Mouse (Mus musculus): ENCODE data around the gene Nsmce4a. TPM values are rescaled to one million over a fixed set of nuclear protein-coding genes. Genes with fewer than 3 reads are reported as not detected.
"Not testable (repeated sequence)": the region's sequence is repeated elsewhere in the genome, so short reads cannot be mapped to it uniquely, and the experiment has no call there.

The Nsmce4a gene
- polyA plus RNA-seq, 1 experiment from 2014 or later = 160 TPM

- H3K4me1 ChIP-seq (ENCODE audit: control insufficient read depth in 2 of 2, insufficient read depth in 2 of 2, low read length in 2 of 2) = peaks cover 7 to 14% of the 10 kb centered on the region in 2 experiments; a peak in 2 of 4 replicates
- 91% methylated on average over 8 of the region's 11 CpGs for WGBS
- not testable (repeated sequence) for ATAC-seq (ENCODE audit: insufficient number of reproducible peaks, insufficient read depth, low FRiP score, low read depth); H3K4me2 ChIP-seq (ENCODE audit: low read length); H3K9me3 ChIP-seq (ENCODE audit: control insufficient read depth, low read length); H3K9ac ChIP-seq (ENCODE audit: low read length); H3K36me3 ChIP-seq (ENCODE audit: control insufficient read depth, insufficient read depth, low read length); H3K4me3 ChIP-seq (ENCODE audit: control insufficient read depth in 1 of 2, insufficient read depth in 1 of 2, low read depth in 1 of 2, low read length in 2 of 2); H3K27ac ChIP-seq (replicated peaks in 1 of 2; ENCODE audit: control insufficient read depth in 1 of 2, insufficient read depth in 1 of 2, low read depth in 2 of 2, low read length in 2 of 2); H3K27me3 ChIP-seq (ENCODE audit: control insufficient read depth, insufficient read depth, low read length)
Observed at GRCm38 (mm10) chr7:130593375-130594239, 20.7 kb upstream of the Nsmce4a start.

GRCm38 (mm10) chr7:130592975-130593374 lies 20.1 kb upstream of the Nsmce4a start:
- H3K9me3 ChIP-seq (ENCODE audit: control insufficient read depth, low read length); ATAC-seq (ENCODE audit: insufficient number of reproducible peaks, insufficient read depth, low FRiP score, low read depth); H3K9ac ChIP-seq (ENCODE audit: low read length); H3K4me3 ChIP-seq (ENCODE audit: control insufficient read depth in 1 of 2, insufficient read depth in 1 of 2, low read depth in 1 of 2, low read length in 2 of 2); H3K27me3 ChIP-seq (ENCODE audit: control insufficient read depth, insufficient read depth, low read length); H3K36me3 ChIP-seq (ENCODE audit: control insufficient read depth, insufficient read depth, low read length); H3K27ac ChIP-seq (replicated peaks in 1 of 2; ENCODE audit: control insufficient read depth in 1 of 2, insufficient read depth in 1 of 2, low read depth in 2 of 2, low read length in 2 of 2); H3K4me2 ChIP-seq (ENCODE audit: low read length): not testable (repeated sequence)
- H3K4me1 ChIP-seq (ENCODE audit: control insufficient read depth in 2 of 2, insufficient read depth in 2 of 2, low read length in 2 of 2) = peaks cover 7 to 14% of the 10 kb centered on the region in 2 experiments; a peak in 2 of 4 replicates
- WGBS = no CpG with 5 or more reads among the region's 11 CpGs

DNA sequence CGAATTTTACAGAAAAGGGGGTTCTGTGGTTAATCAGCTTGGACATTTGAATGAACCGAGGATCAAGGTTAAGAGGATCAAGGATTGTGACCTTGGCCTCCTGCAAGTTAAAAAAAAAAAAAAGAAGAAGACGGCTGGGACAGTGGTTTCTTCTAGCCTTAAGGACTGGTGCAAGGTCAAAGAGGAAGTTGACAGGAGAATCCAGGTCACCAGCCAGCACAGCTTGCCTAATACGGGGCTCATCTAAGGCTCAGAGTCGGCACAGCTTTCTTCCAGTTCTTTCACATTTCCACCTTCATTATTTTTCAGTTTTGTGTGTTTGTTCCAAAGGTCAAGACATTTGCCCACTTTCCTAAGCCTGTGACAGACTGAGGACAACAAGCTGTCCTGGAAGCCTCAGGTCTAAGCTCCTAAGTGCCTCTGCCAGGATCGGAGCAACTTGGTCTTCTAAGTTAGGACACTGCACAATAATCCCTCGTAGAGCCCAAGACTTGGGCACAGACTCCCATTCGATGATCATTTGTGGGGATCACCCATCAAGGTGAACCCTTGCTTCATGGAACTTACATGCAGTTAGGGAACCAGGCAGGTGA lies 18.0 kb upstream of the Nsmce4a start:
- Histone ChIP-seq H3K9ac (ENCODE audit: low read length) (no peak overlapping the region), H3K27me3 (ENCODE audit: control insufficient read depth, insufficient read depth, low read length) (0 out of 2 replicates have a peak, but pooled peaks cover 3% of the 10 kb centered on the region), H3K9me3 (ENCODE audit: control insufficient read depth, low read length) (no peaks in the 10 kb centered on the region), H3K36me3 (ENCODE audit: control insufficient read depth, insufficient read depth, low read length) (no peaks in the 10 kb centered on the region), H3K4me2 (ENCODE audit: low read length) (no peak overlapping the region), H3K4me3 (ENCODE audit: control insufficient read depth in 1 of 2, insufficient read depth in 1 of 2, low read depth in 1 of 2, low read length in 2 of 2) (no peak overlapping the region), H3K4me1 (ENCODE audit: control insufficient read depth in 2 of 2, insufficient read depth in 2 of 2, low read length in 2 of 2) (peaks cover 0 to 9% of the 10 kb centered on the region in 2 experiments; a peak in 2 of 4 replicates), H3K27ac (replicated peaks in 1 of 2; ENCODE audit: control insufficient read depth in 1 of 2, insufficient read depth in 1 of 2, low read depth in 2 of 2, low read length in 2 of 2) (peak overlapping the region in 1 of 2 experiments; percentile 1; a peak in 1 of 4 replicates)
- WGBS = 71% methylated on average over 8 of the region's 8 CpGs
- no peak for ATAC-seq (ENCODE audit: insufficient number of reproducible peaks, insufficient read depth, low FRiP score, low read depth)

DNA sequence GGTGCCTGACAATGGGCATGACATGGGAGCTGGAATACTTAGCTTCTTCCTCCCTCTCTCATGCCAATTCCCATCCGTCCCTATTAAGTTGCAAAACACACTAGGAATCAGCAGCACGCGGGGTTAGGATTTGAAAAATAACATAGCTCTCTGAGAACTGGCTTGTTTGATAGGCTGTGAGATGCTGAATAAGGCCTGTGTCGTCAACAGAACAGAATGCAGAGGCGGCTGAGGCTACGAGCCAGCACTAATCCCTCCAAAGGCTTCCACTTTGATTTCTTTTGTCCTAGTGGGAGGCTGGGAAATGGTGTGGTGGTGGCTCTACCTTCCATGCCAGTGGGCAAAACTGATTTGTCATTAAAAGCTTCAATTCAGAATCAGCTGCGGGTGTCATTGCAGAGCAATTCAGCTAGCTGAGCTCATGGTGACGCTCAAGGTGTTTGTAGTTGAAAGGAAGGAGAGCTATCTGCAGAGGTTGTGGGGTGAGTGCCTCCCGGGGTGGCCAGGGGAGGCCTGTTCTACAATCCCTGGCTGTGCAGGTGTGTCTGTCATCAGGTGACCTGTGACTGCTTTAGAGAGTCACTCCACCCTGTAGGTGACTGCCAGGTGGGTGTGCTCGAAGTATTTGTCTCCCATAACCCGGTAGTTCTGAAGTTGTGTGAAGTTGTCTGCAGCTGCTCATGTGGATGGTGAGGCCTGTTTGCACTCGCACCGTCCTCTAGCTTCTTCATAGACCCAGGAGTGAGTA lies 17.3 kb upstream of the Nsmce4a start:
- Histone ChIP-seq H3K4me3 (ENCODE audit: control insufficient read depth in 1 of 2, insufficient read depth in 1 of 2, low read depth in 1 of 2, low read length in 2 of 2) (no peak overlapping the region), H3K27me3 (ENCODE audit: control insufficient read depth, insufficient read depth, low read length) (0 out of 2 replicates have a peak, but pooled peaks cover 3% of the 10 kb centered on the region), H3K9ac (ENCODE audit: low read length) (no peak overlapping the region), H3K36me3 (ENCODE audit: control insufficient read depth, insufficient read depth, low read length) (no peaks in the 10 kb centered on the region), H3K27ac (replicated peaks in 1 of 2; ENCODE audit: control insufficient read depth in 1 of 2, insufficient read depth in 1 of 2, low read depth in 2 of 2, low read length in 2 of 2) (peak overlapping the region in 1 of 2 experiments; percentile 1; a peak in 2 of 4 replicates), H3K4me2 (ENCODE audit: low read length) (no peak overlapping the region), H3K4me1 (ENCODE audit: control insufficient read depth in 2 of 2, insufficient read depth in 2 of 2, low read length in 2 of 2) (peaks cover 0 to 9% of the 10 kb centered on the region in 2 experiments; a peak in 2 of 4 replicates), H3K9me3 (ENCODE audit: control insufficient read depth, low read length) (no peaks in the 10 kb centered on the region)
- 58% methylated on average over 13 of the region's 13 CpGs for WGBS
- ATAC-seq (ENCODE audit: insufficient number of reproducible peaks, insufficient read depth, low FRiP score, low read depth) = no peak

- 65% methylated on average over 2 of the region's 2 CpGs for WGBS
- no peak for ATAC-seq (ENCODE audit: insufficient number of reproducible peaks, insufficient read depth, low FRiP score, low read depth)
- Histone ChIP-seq H3K4me1 (ENCODE audit: control insufficient read depth in 2 of 2, insufficient read depth in 2 of 2, low read length in 2 of 2) (peaks cover 0 to 9% of the 10 kb centered on the region in 2 experiments; a peak in 2 of 4 replicates), H3K27me3 (ENCODE audit: control insufficient read depth, insufficient read depth, low read length) (0 out of 2 replicates have a peak, but pooled peaks cover 3% of the 10 kb centered on the region), H3K27ac (replicated peaks in 1 of 2; ENCODE audit: control insufficient read depth in 1 of 2, insufficient read depth in 1 of 2, low read depth in 2 of 2, low read length in 2 of 2) (no peak overlapping the region), H3K36me3 (ENCODE audit: control insufficient read depth, insufficient read depth, low read length) (no peaks in the 10 kb centered on the region), H3K9me3 (ENCODE audit: control insufficient read depth, low read length) (no peaks in the 10 kb centered on the region), H3K4me3 (ENCODE audit: control insufficient read depth in 1 of 2, insufficient read depth in 1 of 2, low read depth in 1 of 2, low read length in 2 of 2) (no peak overlapping the region), H3K4me2 (ENCODE audit: low read length) (no peak overlapping the region), H3K9ac (ENCODE audit: low read length) (no peak overlapping the region)
Observed at GRCm38 (mm10) chr7:130586521-130587072, 13.7 kb upstream of the Nsmce4a start.

DNA sequence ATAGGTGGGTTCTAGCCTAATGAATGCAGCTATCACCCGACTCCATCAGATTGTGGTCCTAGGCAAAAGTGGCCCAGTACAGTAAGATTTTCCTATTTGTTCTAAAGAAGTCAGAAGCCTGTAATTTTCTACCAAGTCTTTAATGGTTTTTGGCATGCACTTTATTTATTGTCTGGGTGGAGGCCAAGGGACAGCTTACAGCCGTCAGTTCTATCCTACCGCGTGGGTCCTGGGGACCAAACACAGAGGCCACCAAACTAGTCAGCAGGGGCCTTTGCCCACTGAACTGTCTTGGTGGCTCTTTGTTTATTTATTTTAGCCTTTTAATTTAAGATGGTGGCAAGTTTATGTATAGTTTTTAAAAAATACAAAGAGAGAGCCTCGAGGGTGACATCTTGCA lies 5.7 kb upstream of the Nsmce4a start:
- Histone ChIP-seq H3K9ac (ENCODE audit: low read length) (no peak overlapping the region), H3K4me2 (ENCODE audit: low read length) (no peak overlapping the region), H3K9me3 (ENCODE audit: control insufficient read depth, low read length) (no peaks in the 10 kb centered on the region), H3K27ac (replicated peaks in 1 of 2; ENCODE audit: control insufficient read depth in 1 of 2, insufficient read depth in 1 of 2, low read depth in 2 of 2, low read length in 2 of 2) (no peak overlapping the region), H3K36me3 (ENCODE audit: control insufficient read depth, insufficient read depth, low read length) (no peaks in the 10 kb centered on the region), H3K27me3 (ENCODE audit: control insufficient read depth, insufficient read depth, low read length) (no peaks in the 10 kb centered on the region), H3K4me1 (ENCODE audit: control insufficient read depth in 2 of 2, insufficient read depth in 2 of 2, low read length in 2 of 2) (peaks cover 8 to 12% of the 10 kb centered on the region in 2 experiments; a peak in 3 of 4 replicates), H3K4me3 (ENCODE audit: control insufficient read depth in 1 of 2, insufficient read depth in 1 of 2, low read depth in 1 of 2, low read length in 2 of 2) (no peak overlapping the region)
- no peak for ATAC-seq (ENCODE audit: insufficient number of reproducible peaks, insufficient read depth, low FRiP score, low read depth)
- WGBS = 77% methylated on average over 5 of the region's 5 CpGs

- Histone ChIP-seq H3K9me3 (ENCODE audit: control insufficient read depth, low read length) (no peaks in the 10 kb centered on the region), H3K4me2 (ENCODE audit: low read length) (no peak overlapping the region), H3K4me3 (ENCODE audit: control insufficient read depth in 1 of 2, insufficient read depth in 1 of 2, low read depth in 1 of 2, low read length in 2 of 2) (no peak overlapping the region), H3K36me3 (ENCODE audit: control insufficient read depth, insufficient read depth, low read length) (no peaks in the 10 kb centered on the region), H3K27ac (replicated peaks in 1 of 2; ENCODE audit: control insufficient read depth in 1 of 2, insufficient read depth in 1 of 2, low read depth in 2 of 2, low read length in 2 of 2) (no peak overlapping the region), H3K4me1 (ENCODE audit: control insufficient read depth in 2 of 2, insufficient read depth in 2 of 2, low read length in 2 of 2) (peaks cover 8 to 12% of the 10 kb centered on the region in 2 experiments; a peak in 3 of 4 replicates), H3K9ac (ENCODE audit: low read length) (no peak overlapping the region), H3K27me3 (ENCODE audit: control insufficient read depth, insufficient read depth, low read length) (no peaks in the 10 kb centered on the region)
- no peak for ATAC-seq (ENCODE audit: insufficient number of reproducible peaks, insufficient read depth, low FRiP score, low read depth)
- 94% methylated on average over 2 of the region's 2 CpGs for WGBS
Observed at GRCm38 (mm10) chr7:130578066-130578465, 5.1 kb upstream of the Nsmce4a start.
